Mouse (Mus musculus): Measurements from ENCODE around the gene Orc3. TPM values are rescaled to one million over a fixed set of nuclear protein-coding genes. Genes with fewer than 3 reads are reported as not detected.
"Not testable (repeated sequence)": the region's sequence is repeated elsewhere in the genome, so short reads cannot be mapped to it uniquely, and the experiment has no call there.

Gene Orc3
- polyA plus RNA-seq, 1 experiment from 2014 or later = 70.9 TPM

- Histone ChIP-seq H3K4me2 (no peak overlapping the region), H3K27ac (replicated peaks) (no peak overlapping the region), H3K4me1 (0 out of 2 replicates have a peak, but pooled peaks cover 3% of the 10 kb centered on the region), H3K9ac (replicated peaks) (no peak overlapping the region), H3K9me3 (replicated peaks) (no peaks in the 10 kb centered on the region), H3K36me3 (peaks cover 46% of the 10 kb centered on the region), H3K4me3 (replicated peaks) (no peak overlapping the region), H3K27me3 (replicated peaks) (no peaks in the 10 kb centered on the region)
- WGBS = 26% methylated on average over 7 of the region's 7 CpGs
- no peak for ATAC-seq (ENCODE audit: low FRiP score)
These were observed 32.8 kb downstream of the Orc3 start for GRCm38 (mm10) chr4:34581990-34582389.

DNA sequence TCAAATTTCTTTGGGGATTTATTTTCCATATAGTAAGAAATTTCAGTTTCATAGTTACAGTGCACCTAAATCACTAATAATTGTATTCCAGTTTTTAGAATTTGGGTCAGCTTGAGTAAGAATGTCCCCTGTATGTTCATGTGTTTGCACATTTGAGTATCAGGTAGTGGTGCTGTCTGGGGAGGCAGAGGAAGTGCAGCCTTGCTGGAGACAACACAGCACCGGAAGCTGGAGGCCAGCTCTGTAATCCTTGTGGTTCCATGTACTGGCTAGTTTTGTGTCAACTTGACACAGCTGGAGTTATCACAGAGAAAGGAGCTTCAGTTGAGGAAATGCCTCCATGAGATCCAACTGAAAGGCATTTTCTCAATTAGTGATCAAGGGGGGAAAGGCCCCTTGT, 33.3 kb downstream of the Orc3 start:
- not testable (repeated sequence) for H3K27ac ChIP-seq (replicated peaks); H3K9me3 ChIP-seq (replicated peaks); ATAC-seq (ENCODE audit: low FRiP score); H3K4me3 ChIP-seq (replicated peaks); H3K27me3 ChIP-seq (replicated peaks); H3K4me2 ChIP-seq; H3K4me1 ChIP-seq; H3K9ac ChIP-seq (replicated peaks)
- peaks cover 49% of the 10 kb centered on the region for H3K36me3 ChIP-seq
- WGBS = 93% methylated on average over 1 of the region's 1 CpGs

GRCm38 (mm10) chr4:34579215-34579614, 35.5 kb downstream of the Orc3 start:
- 94% methylated on average over 1 of the region's 1 CpGs for WGBS
- ATAC-seq (ENCODE audit: low FRiP score) = no peak
- H3K4me2 ChIP-seq = no peak overlapping the region
- no peak overlapping the region for H3K4me3 ChIP-seq (replicated peaks)
- no peaks in the 10 kb centered on the region for H3K27me3 ChIP-seq (replicated peaks)
- H3K4me1 ChIP-seq = 0 out of 2 replicates have a peak, but pooled peaks cover 3% of the 10 kb centered on the region
- peaks cover 64% of the 10 kb centered on the region for H3K36me3 ChIP-seq
- no peak overlapping the region for H3K27ac ChIP-seq (replicated peaks)
- no peak overlapping the region for H3K9ac ChIP-seq (replicated peaks)
- no peaks in the 10 kb centered on the region for H3K9me3 ChIP-seq (replicated peaks)

GRCm38 (mm10) chr4:34577028-34577427, 37.7 kb downstream of the Orc3 start:
- no peak for ATAC-seq (ENCODE audit: low FRiP score)
- Histone ChIP-seq H3K4me3 (replicated peaks) (no peak overlapping the region), H3K9me3 (replicated peaks) (no peaks in the 10 kb centered on the region), H3K27ac (replicated peaks) (no peak overlapping the region), H3K36me3 (peaks cover 62% of the 10 kb centered on the region), H3K9ac (replicated peaks) (no peak overlapping the region), H3K4me2 (no peak overlapping the region), H3K4me1 (0 out of 2 replicates have a peak, but pooled peaks cover under 1% of the 10 kb centered on the region), H3K27me3 (replicated peaks) (no peaks in the 10 kb centered on the region)
- WGBS = 81% methylated on average over 2 of the region's 2 CpGs

GRCm38 (mm10) chr4:34572876-34573275, 41.9 kb downstream of the Orc3 start:
- no peak for ATAC-seq (ENCODE audit: low FRiP score)

GRCm38 (mm10) chr4:34566226-34566625, 48.5 kb downstream of the Orc3 start:
- Histone ChIP-seq H3K27ac (replicated peaks) (no peak overlapping the region), H3K4me3 (replicated peaks) (no peak overlapping the region), H3K9me3 (replicated peaks) (no peaks in the 10 kb centered on the region), H3K27me3 (replicated peaks) (no peaks in the 10 kb centered on the region), H3K4me1 (no peaks in the 10 kb centered on the region), H3K36me3 (peaks cover 29% of the 10 kb centered on the region), H3K9ac (replicated peaks) (no peak overlapping the region), H3K4me2 (no peak overlapping the region)
- ATAC-seq (ENCODE audit: low FRiP score) = no peak
- WGBS = 94% methylated on average over 6 of the region's 6 CpGs

More at GRCm38 (mm10) chr4:34572876-34573275, 41.9 kb downstream of the Orc3 start:
- Histone ChIP-seq H3K36me3 (peaks cover 66% of the 10 kb centered on the region), H3K9ac (replicated peaks) (no peak overlapping the region), H3K27me3 (replicated peaks) (no peaks in the 10 kb centered on the region), H3K4me2 (no peak overlapping the region), H3K27ac (replicated peaks) (no peak overlapping the region), H3K4me3 (replicated peaks) (no peak overlapping the region), H3K4me1 (no peaks in the 10 kb centered on the region), H3K9me3 (replicated peaks) (no peaks in the 10 kb centered on the region)
- WGBS = 75% methylated on average over 2 of the region's 2 CpGs

GRCm38 (mm10) chr4:34560971-34561370, 53.8 kb downstream of the Orc3 start:
- H3K27me3 ChIP-seq (replicated peaks) = no peaks in the 10 kb centered on the region
- ATAC-seq (ENCODE audit: low FRiP score) = no peak
- H3K4me3 ChIP-seq (replicated peaks) = no peak overlapping the region
- no peak overlapping the region for H3K9ac ChIP-seq (replicated peaks)
- H3K4me1 ChIP-seq = peaks cover 21% of the 10 kb centered on the region
- H3K27ac ChIP-seq (replicated peaks) = no peak overlapping the region
- no peaks in the 10 kb centered on the region for H3K9me3 ChIP-seq (replicated peaks)
- 0 out of 2 replicates have a peak, but pooled peaks cover 3% of the 10 kb centered on the region for H3K36me3 ChIP-seq
- H3K4me2 ChIP-seq = no peak overlapping the region
- 47% methylated on average over 4 of the region's 4 CpGs for WGBS

DNA sequence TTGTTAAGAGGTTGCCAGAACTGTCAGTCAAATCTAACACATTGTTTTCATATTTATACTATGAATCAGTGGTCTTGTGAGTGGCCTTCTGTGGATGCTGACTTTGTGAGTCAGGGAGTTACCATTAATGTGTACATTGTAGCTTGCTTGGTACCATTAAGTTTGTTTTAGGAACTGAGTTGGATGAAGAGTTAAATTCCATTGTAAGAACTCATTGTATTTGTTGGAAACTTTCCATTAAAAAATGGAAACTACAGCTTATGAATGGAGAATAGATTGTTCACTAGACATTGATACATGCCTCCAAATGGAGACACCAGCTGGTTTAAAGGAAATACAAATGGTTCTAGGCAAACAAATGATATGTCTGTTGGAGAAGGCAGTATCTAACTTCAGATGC, 58.6 kb downstream of the Orc3 start:
- Histone ChIP-seq H3K4me3 (replicated peaks) (no peak overlapping the region), H3K36me3 (no peaks in the 10 kb centered on the region), H3K9me3 (replicated peaks) (no peaks in the 10 kb centered on the region), H3K27ac (replicated peaks) (no peak overlapping the region), H3K9ac (replicated peaks) (no peak overlapping the region), H3K27me3 (replicated peaks) (no peaks in the 10 kb centered on the region), H3K4me2 (no peak overlapping the region), H3K4me1 (peaks cover 46% of the 10 kb centered on the region)
- no peak for ATAC-seq (ENCODE audit: low FRiP score)

DNA sequence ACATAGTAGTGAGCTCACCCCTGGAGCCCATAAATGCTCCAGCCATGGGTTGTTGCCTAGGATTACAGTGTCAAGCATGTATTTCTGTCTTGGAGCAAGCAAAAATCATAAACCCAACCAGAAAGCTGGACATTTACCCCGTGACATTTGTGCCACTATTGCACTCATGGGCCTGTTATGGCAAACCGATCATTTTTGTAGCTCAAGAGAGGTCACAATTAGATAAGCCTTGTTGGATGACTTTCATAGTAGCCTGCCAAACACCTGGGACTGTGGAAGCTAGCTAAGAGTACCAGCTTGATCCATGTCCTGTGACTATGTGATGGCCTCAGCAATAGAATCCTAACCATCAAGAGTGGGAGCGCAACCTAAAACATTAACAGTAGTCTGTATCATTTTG, 59.1 kb downstream of the Orc3 start:
- Histone ChIP-seq H3K4me2 (no peak overlapping the region), H3K4me3 (replicated peaks) (no peak overlapping the region), H3K4me1 (peaks cover 46% of the 10 kb centered on the region), H3K9ac (replicated peaks) (no peak overlapping the region), H3K9me3 (replicated peaks) (no peaks in the 10 kb centered on the region), H3K27ac (replicated peaks) (no peak overlapping the region), H3K27me3 (replicated peaks) (no peaks in the 10 kb centered on the region), H3K36me3 (no peaks in the 10 kb centered on the region)
- 91% methylated on average over 3 of the region's 3 CpGs for WGBS
- no peak for ATAC-seq (ENCODE audit: low FRiP score)

DNA sequence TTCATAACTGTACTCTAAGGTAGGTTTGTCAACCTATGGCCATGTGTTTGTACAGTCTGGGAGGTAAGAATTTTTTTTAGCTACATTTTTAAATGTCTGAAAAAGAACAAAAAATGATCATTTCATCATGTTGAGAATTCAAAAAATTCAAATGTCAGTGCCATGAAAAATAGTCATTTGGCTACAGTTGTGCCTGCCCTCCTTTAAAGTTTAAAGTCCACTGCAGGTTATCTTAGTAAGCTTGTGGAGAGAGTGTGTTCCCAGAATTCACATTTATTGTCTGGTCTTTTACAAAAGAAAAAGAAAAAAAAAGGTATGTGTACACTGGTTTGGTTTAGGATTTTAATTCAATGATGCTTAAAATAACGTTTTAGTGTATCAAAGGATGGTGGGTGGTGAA, 60.1 kb downstream of the Orc3 start:
- H3K27me3 ChIP-seq (replicated peaks) = no peaks in the 10 kb centered on the region
- no peak overlapping the region for H3K9ac ChIP-seq (replicated peaks)
- no peak overlapping the region for H3K4me2 ChIP-seq
- H3K4me3 ChIP-seq (replicated peaks) = no peak overlapping the region
- H3K9me3 ChIP-seq (replicated peaks) = no peaks in the 10 kb centered on the region
- peaks cover 46% of the 10 kb centered on the region for H3K4me1 ChIP-seq
- WGBS = 35% methylated on average over 1 of the region's 1 CpGs
- ATAC-seq (ENCODE audit: low FRiP score) = no peak
- no peaks in the 10 kb centered on the region for H3K36me3 ChIP-seq
- H3K27ac ChIP-seq (replicated peaks) = no peak overlapping the region

DNA sequence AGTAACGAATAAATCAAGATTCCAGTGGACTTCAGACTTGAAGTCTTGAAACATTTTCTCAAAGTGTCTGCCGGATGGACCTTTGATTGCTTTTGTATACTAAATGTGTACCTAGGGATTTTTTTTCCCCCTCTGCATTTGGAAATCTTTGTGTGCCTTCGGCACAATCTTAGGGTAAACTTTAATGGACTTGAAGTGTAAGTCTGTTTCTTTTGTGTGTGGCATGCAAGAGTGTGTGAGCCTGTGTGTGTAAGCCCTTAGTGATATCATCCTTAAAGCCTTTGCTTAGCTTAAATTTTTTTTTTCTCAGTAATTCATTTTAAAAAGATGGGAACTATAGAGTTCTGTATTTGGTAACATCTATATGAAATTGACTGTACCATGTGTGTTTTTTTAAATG, 62.8 kb downstream of the Orc3 start:
- 14% methylated on average over 3 of the region's 3 CpGs for WGBS
- H3K9me3 ChIP-seq (replicated peaks) = no peaks in the 10 kb centered on the region
- H3K36me3 ChIP-seq = no peaks in the 10 kb centered on the region
- H3K27ac ChIP-seq (replicated peaks) = peak overlapping the region; percentile 95
- peak overlapping the region; percentile 99 for H3K9ac ChIP-seq (replicated peaks)
- H3K4me1 ChIP-seq = peaks cover 36% of the 10 kb centered on the region
- H3K27me3 ChIP-seq (replicated peaks) = no peaks in the 10 kb centered on the region
- H3K4me2 ChIP-seq = peak overlapping the region; percentile 66
- no peak for ATAC-seq (ENCODE audit: low FRiP score)
- H3K4me3 ChIP-seq (replicated peaks) = peak overlapping the region; percentile 99

DNA sequence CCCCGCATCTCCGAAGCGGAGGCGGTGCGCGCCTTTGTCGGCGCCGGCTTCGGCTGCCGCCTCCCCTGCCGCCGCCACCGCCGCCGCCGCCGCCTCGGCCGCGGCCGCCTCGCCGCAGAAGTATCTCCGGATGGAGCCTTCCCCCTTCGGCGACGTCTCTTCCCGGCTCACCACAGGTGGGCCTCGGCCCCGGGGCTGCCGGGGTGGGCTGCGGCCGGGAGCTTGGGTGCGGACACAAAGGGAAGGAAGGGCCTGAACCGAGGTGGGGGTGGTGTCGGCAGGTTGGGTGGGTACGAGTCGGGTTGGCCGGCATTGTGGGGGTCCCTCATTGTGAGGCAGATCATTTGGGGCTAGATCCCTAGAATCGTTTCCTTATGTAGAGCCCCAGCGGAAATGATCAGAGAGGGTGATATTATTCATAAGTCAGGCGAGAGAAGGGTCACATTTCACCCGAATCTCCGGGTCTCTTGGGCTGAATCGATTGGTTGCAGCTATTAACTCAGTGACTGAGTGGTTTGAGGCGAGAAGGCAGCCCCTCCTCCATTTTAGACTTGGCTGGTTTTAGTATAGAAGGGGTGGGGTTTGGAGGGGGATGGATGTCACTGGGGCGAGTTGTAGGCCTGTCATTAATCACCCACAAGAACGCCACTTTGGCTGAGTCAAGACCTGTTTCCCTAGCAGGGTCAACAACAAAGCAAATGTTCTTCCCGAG, 63.5 kb downstream of the Orc3 start:
- Histone ChIP-seq H3K27ac (replicated peaks) (peak overlapping the region; percentile 95), H3K36me3 (no peaks in the 10 kb centered on the region), H3K4me1 (peaks cover 29% of the 10 kb centered on the region), H3K4me2 (peak overlapping the region; percentile 66), H3K27me3 (replicated peaks) (no peaks in the 10 kb centered on the region), H3K9ac (replicated peaks) (peak overlapping the region; percentile 99), H3K4me3 (replicated peaks) (peak overlapping the region; percentile 99), H3K9me3 (replicated peaks) (no peaks in the 10 kb centered on the region)
- WGBS = under 1% methylated on average over 44 of the region's 50 CpGs
- ATAC-seq (ENCODE audit: low FRiP score) = peak; percentile 53
